Mouse (Mus musculus) hindbrain, postnatal 0 days (tissue): Measurements from ENCODE around the gene Hoxd11. TPM values are rescaled to one million over a fixed set of nuclear protein-coding genes. Genes with fewer than 3 reads are reported as not detected.
A peak's percentile ranks its signal among the peaks of the same experiment; 100 is the strongest.

Source experiments
- ATAC-seq: fragments of 200-750 bp; cut with Nextera tagmentation; 2 replicates; pipeline ENCODE4 v1.8.0; 2017; ENCODE audit warnings: mild to moderate bottlenecking, moderate TSS enrichment, moderate library complexity
- DNase-seq: peaks from one replicate; pipeline ENCODE4 v3.0.0-alpha.2; 2015; ENCODE audit warnings: low spot score
- H3K27ac ChIP-seq: fragments of 300-500 bp; sonication (generic); 2 replicates; pipeline ENCODE4 v1.5.1; 2014; ENCODE audit warnings: mild to moderate bottlenecking
- H3K27me3 ChIP-seq: fragments of 300-500 bp; sonication (generic); 2 replicates; pipeline ENCODE4 v1.6.1; 2014; ENCODE audit warnings: low read length, mixed read lengths; ENCODE audit not compliant: insufficient read depth
- H3K36me3 ChIP-seq: fragments of 300-500 bp; sonication (generic); 2 replicates; pipeline ENCODE4 v1.6.1; 2014; ENCODE audit warnings: low read length, mixed read lengths; ENCODE audit not compliant: insufficient read depth
- H3K4me1 ChIP-seq: fragments of 300-500 bp; sonication (generic); 2 replicates; pipeline ENCODE4 v1.6.1; 2014; ENCODE audit warnings: antibody characterized with exemption, low read length, mixed read lengths; ENCODE audit not compliant: insufficient read depth
- H3K4me2 ChIP-seq: fragments of 300-500 bp; sonication (generic); 2 replicates; pipeline ENCODE4 v1.6.1; 2014; ENCODE audit warnings: low read depth, mild to moderate bottlenecking, low read length, moderate library complexity, mixed read lengths
- H3K4me3 ChIP-seq: fragments of 300-500 bp; sonication (generic); 2 replicates; pipeline ENCODE4 v1.5.1; 2014; ENCODE audit warnings: low read length
- H3K9ac ChIP-seq: fragments of 300-500 bp; sonication (generic); replicated peaks from 2 replicates; pipeline ENCODE4 v1.6.1; 2014; ENCODE audit warnings: mild to moderate bottlenecking, low read length, moderate library complexity, mixed read lengths
- H3K9me3 ChIP-seq: fragments of 300-500 bp; sonication (generic); 2 replicates; pipeline ENCODE4 v1.6.1; 2016; ENCODE audit warnings: low read length, mixed read lengths
- CTCF ChIP-seq: IDR thresholded peaks from 2 replicates; pipeline ENCODE4 v1.5.1; 2016; ENCODE audit warnings: antibody characterized with exemption, control low read depth, low read depth
- WGBS: fragments of 180-500 bp; shearing (Covaris S2); extraction: QIAGEN DNeasy Blood & Tissue Kit; methylation state at CpG from one replicate; pipeline ENCODE4 v1.1.7; 2014; 5-methylcytosine and 5-hydroxymethylcytosine counted together
- polyA plus RNA-seq: library from polyadenylated mRNA; unstranded; fragments of >200 nt; fragmentation: Nextera tagmentation; extraction: Ambion mirVana; gene quantifications from 2 replicates; pipeline ENCODE4 v1.2.1, GENCODE M21; 2015
- total RNA-seq: library from RNA; depleted of rRNA; stranded (reverse); fragments of >200 nt; gene quantifications from 2 replicates; pipeline ENCODE4 v1.2.3, GENCODE M21; 2014

The Hoxd11 gene
- total and polyA plus RNA-seq, 2 experiments from 2014 or later: not detected

- Histone ChIP-seq H3K4me3 (peak overlapping the region; percentile 13), H3K9ac (no peak overlapping the region), H3K4me1 (no peaks in the 10 kb centered on the region), H3K27ac (no peak overlapping the region), H3K9me3 (no peaks in the 10 kb centered on the region), H3K36me3 (no peaks in the 10 kb centered on the region), H3K4me2 (no peak overlapping the region), H3K27me3 (peaks cover 91% of the 10 kb centered on the region)
- ATAC-seq (no peak), DNase-seq (no peak)
- TF ChIP-seq CTCF: no peak
- 3% methylated on average over 15 of the region's 15 CpGs for WGBS
Measured at GRCm38 (mm10) chr2:74658024-74658666, 21.2 kb upstream of the Hoxd11 start.

- no peak for DNase-seq
- TF ChIP-seq CTCF: no peak
- Histone ChIP-seq H3K27ac (no peak overlapping the region), H3K9ac (no peak overlapping the region), H3K4me3 (peak overlapping the region; percentile 3), H3K36me3 (no peaks in the 10 kb centered on the region), H3K9me3 (no peaks in the 10 kb centered on the region), H3K27me3 (peaks cover 95% of the 10 kb centered on the region), H3K4me1 (no peaks in the 10 kb centered on the region), H3K4me2 (no peak overlapping the region)
- under 1% methylated on average over 45 of the region's 47 CpGs for WGBS
- ATAC-seq: no peak
Measured at GRCm38 (mm10) chr2:74658667-74659371, 20.5 kb upstream of the Hoxd11 start.

GRCm38 (mm10) chr2:74659507-74660005, 19.8 kb upstream of the Hoxd11 start, which contains the start of gene Evx2:
TSS of gene Evx2 (minus strand) at chr2:74659557.
- TF ChIP-seq CTCF: no peak
- Histone ChIP-seq H3K4me3 (peak within 1 kb of the TSS; percentile 7), H3K27me3 (peaks cover 95% of the 10 kb centered on the region), H3K27ac (no peak within 1 kb of the TSS), H3K9me3 (no peaks in the 10 kb centered on the region), H3K9ac (no peak within 1 kb of the TSS), H3K4me2 (no peak within 1 kb of the TSS), H3K4me1 (no peaks in the 10 kb centered on the region), H3K36me3 (no peaks in the 10 kb centered on the region)
- ATAC-seq (no peak), DNase-seq (no peak)
- WGBS: 2% methylated on average over 28 of the region's 28 CpGs

GRCm38 (mm10) chr2:74660421-74661375, 18.7 kb upstream of the Hoxd11 start:
- H3K4me2 ChIP-seq: no peak overlapping the region
- H3K9me3 ChIP-seq: no peaks in the 10 kb centered on the region
- no peak for TF ChIP-seq CTCF
- H3K4me3 ChIP-seq: no peak overlapping the region
- 5% methylated on average over 30 of the region's 30 CpGs for WGBS
- ATAC-seq (no peak), DNase-seq (no peak)
- no peaks in the 10 kb centered on the region for H3K4me1 ChIP-seq
- no peak overlapping the region for H3K27ac ChIP-seq
- H3K36me3 ChIP-seq: no peaks in the 10 kb centered on the region
- H3K27me3 ChIP-seq: peaks cover 94% of the 10 kb centered on the region
- no peak overlapping the region for H3K9ac ChIP-seq

DNA sequence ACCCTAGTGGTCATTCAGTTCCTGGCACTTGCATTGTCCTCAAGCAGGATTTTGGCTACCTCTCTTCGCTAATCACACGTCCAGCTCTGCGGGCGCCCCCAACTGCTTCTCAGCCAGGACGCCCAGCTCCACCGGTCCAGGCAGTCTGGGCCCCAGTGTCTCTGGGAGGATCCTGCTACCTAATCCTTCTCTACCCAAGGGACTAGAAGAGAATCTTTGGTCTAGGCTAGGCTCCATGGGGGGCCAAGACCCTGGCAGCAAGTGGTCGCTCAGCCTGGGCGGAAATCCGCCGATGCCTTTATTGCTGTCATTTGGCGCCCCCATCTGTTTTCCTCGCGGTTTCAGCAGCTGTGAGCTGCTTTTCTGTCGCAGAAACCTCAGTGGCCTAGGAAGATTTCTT, 17.7 kb upstream of the Hoxd11 start:
- Histone ChIP-seq H3K27ac (no peak overlapping the region), H3K9me3 (no peaks in the 10 kb centered on the region), H3K27me3 (peaks cover 94% of the 10 kb centered on the region), H3K36me3 (no peaks in the 10 kb centered on the region), H3K4me2 (peak overlapping the region; percentile 44), H3K4me3 (peak overlapping the region; percentile 21), H3K4me1 (no peaks in the 10 kb centered on the region), H3K9ac (no peak overlapping the region)
- TF ChIP-seq CTCF: peak; percentile 70
- DNase-seq (peak; percentile 88), ATAC-seq (peak; percentile 70)
- under 1% methylated on average over 14 of the region's 14 CpGs for WGBS

- DNase-seq: peak; percentile 83
Measured at GRCm38 (mm10) chr2:74663291-74663925, 15.9 kb upstream of the Hoxd11 start.

More at GRCm38 (mm10) chr2:74663291-74663925, 15.9 kb upstream of the Hoxd11 start:
- H3K27ac ChIP-seq: no peak overlapping the region
- no peak overlapping the region for H3K9ac ChIP-seq
- H3K36me3 ChIP-seq: no peaks in the 10 kb centered on the region
- no peak; the same call in 1 of the 2 replicates for ATAC-seq
- no peak overlapping the region for H3K4me2 ChIP-seq
- H3K9me3 ChIP-seq: no peaks in the 10 kb centered on the region
- peaks cover 92% of the 10 kb centered on the region for H3K27me3 ChIP-seq
- peak; percentile 83 for TF ChIP-seq CTCF
- 4% methylated on average over 18 of the region's 18 CpGs for WGBS
- H3K4me3 ChIP-seq: no peak overlapping the region
- no peaks in the 10 kb centered on the region for H3K4me1 ChIP-seq
